Mouse (Mus musculus) neural tube, embryonic 13.5 days (tissue): ENCODE measurements at regions not wholly inside any gene's neighbourhood (a gene's known extent, or its start where the extent isn't known, plus 50 kb on each side); places are given as distances from the start of the nearest gene placed in this dataset.
A peak's percentile ranks its signal among the peaks of the same experiment; 100 is the strongest.

Source experiments
- ATAC-seq: fragments of 200-750 bp; cut with Nextera tagmentation; 2 replicates; pipeline ENCODE4 v1.8.0; 2017; ENCODE audit warnings: low read depth, mild to moderate bottlenecking, moderate TSS enrichment, moderate library complexity
- H3K27ac ChIP-seq: fragments of 300-500 bp; sonication (generic); replicated peaks from 2 replicates; pipeline ENCODE4 v1.5.1; 2015; ENCODE audit warnings: moderate library complexity, mild to moderate bottlenecking, inconsistent platforms
- H3K27me3 ChIP-seq: fragments of 300-500 bp; sonication (generic); 2 replicates; pipeline ENCODE4 v1.6.1; 2015; ENCODE audit warnings: mild to moderate bottlenecking, inconsistent platforms
- H3K36me3 ChIP-seq: fragments of 300-500 bp; sonication (generic); 2 replicates; pipeline ENCODE4 v1.6.1; 2015; ENCODE audit warnings: mild to moderate bottlenecking, inconsistent platforms
- H3K4me1 ChIP-seq: fragments of 300-500 bp; sonication (generic); replicated peaks from 2 replicates; pipeline ENCODE4 v1.6.1; 2015; ENCODE audit warnings: inconsistent platforms
- H3K4me2 ChIP-seq: fragments of 300-500 bp; sonication (generic); 2 replicates; pipeline ENCODE4 v1.6.1; 2015; ENCODE audit warnings: inconsistent platforms, mild to moderate bottlenecking, moderate library complexity
- H3K4me3 ChIP-seq: fragments of 300-500 bp; sonication (generic); 2 replicates; pipeline ENCODE4 v1.5.1; 2015; ENCODE audit warnings: mild to moderate bottlenecking, inconsistent platforms
- H3K9ac ChIP-seq: fragments of 300-500 bp; sonication (generic); 2 replicates; pipeline ENCODE4 v1.6.1; 2015; ENCODE audit warnings: moderate library complexity, mild to moderate bottlenecking, inconsistent platforms
- H3K9me3 ChIP-seq: fragments of 300-500 bp; sonication (generic); 2 replicates; pipeline ENCODE4 v1.6.1; 2016; ENCODE audit warnings: inconsistent platforms
- WGBS: fragments of 180-500 bp; shearing (Covaris S2); methylation state at CpG from one replicate; pipeline ENCODE4 v1.1.7; 2015; 5-methylcytosine and 5-hydroxymethylcytosine counted together

- peak overlapping the region; percentile 61 for H3K4me2 ChIP-seq
- peak overlapping the region; percentile 100 for H3K27ac ChIP-seq
- ATAC-seq: peak; percentile 44; the same call in 1 of the 2 replicates
- H3K9me3 ChIP-seq: no peaks in the 10 kb centered on the region
- WGBS: 12% methylated on average over 11 of the region's 11 CpGs
- H3K36me3 ChIP-seq: no peaks in the 10 kb centered on the region
- H3K4me3 ChIP-seq: no peak overlapping the region; the same call in 1 of the 2 replicates
- H3K9ac ChIP-seq: peak overlapping the region; percentile 83
- no peaks in the 10 kb centered on the region for H3K27me3 ChIP-seq
- H3K4me1 ChIP-seq: peaks cover 77% of the 10 kb centered on the region
These were observed 97.2 kb downstream of the Cstad start for GRCm38 (mm10) chr2:30691857-30692560.

GRCm38 (mm10) chr2:30690925-30691856, 96.4 kb downstream of the Cstad start:
- Histone ChIP-seq H3K4me3 (no peak overlapping the region), H3K27ac (peak overlapping the region; percentile 100)
- no peak for ATAC-seq

GRCm38 (mm10) chr2:30690307-30690706, 95.5 kb downstream of the Cstad start:
- H3K27me3 ChIP-seq: no peaks in the 10 kb centered on the region
- 80% methylated on average over 11 of the region's 11 CpGs for WGBS
- H3K4me3 ChIP-seq: no peak overlapping the region
- peaks cover 77% of the 10 kb centered on the region for H3K4me1 ChIP-seq
- no peak overlapping the region for H3K9ac ChIP-seq
- peak overlapping the region; percentile 68 for H3K27ac ChIP-seq
- no peak for ATAC-seq
- no peaks in the 10 kb centered on the region for H3K9me3 ChIP-seq
- H3K36me3 ChIP-seq: no peaks in the 10 kb centered on the region
- H3K4me2 ChIP-seq: no peak overlapping the region

More at GRCm38 (mm10) chr2:30690925-30691856, 96.4 kb downstream of the Cstad start:
- no peaks in the 10 kb centered on the region for H3K36me3 ChIP-seq
- H3K27me3 ChIP-seq: no peaks in the 10 kb centered on the region
- H3K9me3 ChIP-seq: no peaks in the 10 kb centered on the region
- peaks cover 77% of the 10 kb centered on the region for H3K4me1 ChIP-seq
- no peak overlapping the region for H3K4me2 ChIP-seq
- 83% methylated on average over 17 of the region's 17 CpGs for WGBS
- H3K9ac ChIP-seq: no peak overlapping the region

- Histone ChIP-seq H3K27me3 (no peaks in the 10 kb centered on the region), H3K9ac (no peak overlapping the region), H3K27ac (peak overlapping the region; percentile 84), H3K4me2 (no peak overlapping the region), H3K9me3 (no peaks in the 10 kb centered on the region), H3K4me1 (peaks cover 65% of the 10 kb centered on the region), H3K36me3 (no peaks in the 10 kb centered on the region), H3K4me3 (no peak overlapping the region)
- WGBS: 79% methylated on average over 4 of the region's 4 CpGs
- ATAC-seq: no peak
These were observed 93.6 kb downstream of the Cstad start for GRCm38 (mm10) chr2:30688402-30688801.

- no peak overlapping the region for H3K4me3 ChIP-seq
- peak overlapping the region; percentile 84 for H3K27ac ChIP-seq
- H3K4me2 ChIP-seq: peak overlapping the region; percentile 31; the same call in 1 of the 2 replicates
- peak overlapping the region; percentile 60 for H3K9ac ChIP-seq
- no peaks in the 10 kb centered on the region for H3K36me3 ChIP-seq
- H3K27me3 ChIP-seq: no peaks in the 10 kb centered on the region
- ATAC-seq: peak; percentile 15; the same call in 1 of the 2 replicates
- H3K4me1 ChIP-seq: peaks cover 62% of the 10 kb centered on the region
- H3K9me3 ChIP-seq: no peaks in the 10 kb centered on the region
- WGBS: 2% methylated on average over 23 of the region's 23 CpGs
These were observed 92.3 kb downstream of the Cstad start for GRCm38 (mm10) chr2:30687121-30687551.

- H3K4me3 ChIP-seq: no peak overlapping the region
- 71% methylated on average over 6 of the region's 6 CpGs for WGBS
- peaks cover 57% of the 10 kb centered on the region for H3K4me1 ChIP-seq
- peak overlapping the region; percentile 60 for H3K9ac ChIP-seq
- H3K9me3 ChIP-seq: no peaks in the 10 kb centered on the region
- H3K27ac ChIP-seq: peak overlapping the region; percentile 84; the same call in 1 of the 2 replicates
- H3K36me3 ChIP-seq: no peaks in the 10 kb centered on the region
- H3K27me3 ChIP-seq: no peaks in the 10 kb centered on the region
- no peak for ATAC-seq
- H3K4me2 ChIP-seq: no peak overlapping the region
These were observed 91.5 kb downstream of the Cstad start for GRCm38 (mm10) chr2:30686359-30686758.

- no peak overlapping the region for H3K4me3 ChIP-seq
- H3K27me3 ChIP-seq: no peaks in the 10 kb centered on the region
- no peak for ATAC-seq
- H3K9me3 ChIP-seq: peaks cover 2% of the 10 kb centered on the region; the same call in 1 of the 2 replicates
- H3K4me1 ChIP-seq: peaks cover 48% of the 10 kb centered on the region
- H3K4me2 ChIP-seq: no peak overlapping the region
- H3K27ac ChIP-seq: peak overlapping the region; percentile 71
- peak overlapping the region; percentile 41; the same call in 1 of the 2 replicates for H3K9ac ChIP-seq
- no peaks in the 10 kb centered on the region for H3K36me3 ChIP-seq
- 72% methylated on average over 10 of the region's 10 CpGs for WGBS
These were observed 90.5 kb downstream of the Cstad start for GRCm38 (mm10) chr2:30685137-30685860.

- no peak for ATAC-seq
- Histone ChIP-seq H3K27me3 (no peaks in the 10 kb centered on the region), H3K9ac (no peak overlapping the region), H3K9me3 (peaks cover 10% of the 10 kb centered on the region), H3K4me2 (no peak overlapping the region), H3K36me3 (no peaks in the 10 kb centered on the region), H3K27ac (0 out of 2 replicates have a peak overlapping the region, but pooled peaks have one; percentile 71), H3K4me1 (peaks cover 43% of the 10 kb centered on the region), H3K4me3 (no peak overlapping the region)
- 94% methylated on average over 6 of the region's 6 CpGs for WGBS
These were observed 89.6 kb downstream of the Cstad start for GRCm38 (mm10) chr2:30684461-30684860.

- no peak for ATAC-seq
- H3K9ac ChIP-seq: no peak overlapping the region
- H3K4me2 ChIP-seq: no peak overlapping the region
- peaks cover 44% of the 10 kb centered on the region for H3K4me1 ChIP-seq
- peaks cover 10% of the 10 kb centered on the region for H3K9me3 ChIP-seq
- peak overlapping the region; percentile 13; the same call in 1 of the 2 replicates for H3K27ac ChIP-seq
- H3K4me3 ChIP-seq: no peak overlapping the region
- no peaks in the 10 kb centered on the region for H3K27me3 ChIP-seq
- 50% methylated on average over 5 of the region's 5 CpGs for WGBS
- no peaks in the 10 kb centered on the region for H3K36me3 ChIP-seq
These were observed 87.4 kb downstream of the Cstad start for GRCm38 (mm10) chr2:30682146-30682825.

- Histone ChIP-seq H3K4me1 (peaks cover 44% of the 10 kb centered on the region), H3K36me3 (no peaks in the 10 kb centered on the region), H3K4me2 (no peak overlapping the region), H3K9ac (no peak overlapping the region), H3K4me3 (no peak overlapping the region), H3K27me3 (no peaks in the 10 kb centered on the region), H3K9me3 (peaks cover 10% of the 10 kb centered on the region), H3K27ac (peak overlapping the region; percentile 9; the same call in 1 of the 2 replicates)
- ATAC-seq: no peak
- 70% methylated on average over 2 of the region's 2 CpGs for WGBS
These were observed 86.8 kb downstream of the Cstad start for GRCm38 (mm10) chr2:30681642-30682041.

- no peak overlapping the region for H3K4me3 ChIP-seq
- no peak overlapping the region for H3K9ac ChIP-seq
- H3K27me3 ChIP-seq: no peaks in the 10 kb centered on the region
- H3K36me3 ChIP-seq: no peaks in the 10 kb centered on the region
- H3K4me2 ChIP-seq: no peak overlapping the region
- ATAC-seq: no peak
- H3K4me1 ChIP-seq: peaks cover 38% of the 10 kb centered on the region
- H3K27ac ChIP-seq: no peak overlapping the region
- peaks cover 10% of the 10 kb centered on the region for H3K9me3 ChIP-seq
These were observed 84.2 kb downstream of the Cstad start for GRCm38 (mm10) chr2:30679041-30679440.
